Mouse (Mus musculus) E14TG2a.4 (cell line): ENCODE measurements around the gene Adgrb2.
A peak's percentile ranks its signal among the peaks of the same experiment; 100 is the strongest.

Source experiments
- CTCF ChIP-seq: conservative IDR thresholded peaks from 2 replicates; pipeline ENCODE4 v1.5.1; 2014; ENCODE audit warnings: low read length
- NANOG ChIP-seq: IDR thresholded peaks from 2 replicates; pipeline ENCODE4 v1.6.1; 2014; ENCODE audit warnings: borderline replicate concordance, low read length, mixed read lengths

- TF ChIP-seq CTCF (peak; percentile 49), NANOG (no peak)
Measured at GRCm38 (mm10) chr4:130005593-130005992, 20.9 kb downstream of the Adgrb2 start.
